Mouse (Mus musculus): Measurements from ENCODE around the gene Fut7. TPM values are rescaled to one million over a fixed set of nuclear protein-coding genes. Genes with fewer than 3 reads are reported as not detected.

Gene Fut7
- polyA plus RNA-seq, 1 experiment from 2014 or later: 0.17 TPM

- H3K36me3 ChIP-seq: peaks cover 12% of the 10 kb centered on the region
- no peaks in the 10 kb centered on the region for H3K4me1 ChIP-seq
- no peaks in the 10 kb centered on the region for H3K9me3 ChIP-seq
- H3K27me3 ChIP-seq: no peaks in the 10 kb centered on the region
- no peak overlapping the region for H3K9ac ChIP-seq
- H3K4me3 ChIP-seq: no peak overlapping the region
- no peak for ATAC-seq (ENCODE audit: insufficient number of reproducible peaks, insufficient read depth, low FRiP score, low TSS enrichment, low read depth)
- WGBS: 80% methylated on average over 20 of the region's 20 CpGs
- H3K27ac ChIP-seq: no peak overlapping the region
- no peak overlapping the region for H3K4me2 ChIP-seq
Measured at GRCm38 (mm10) chr2:25441067-25441466, 18.0 kb downstream of the Fut7 start.

DNA sequence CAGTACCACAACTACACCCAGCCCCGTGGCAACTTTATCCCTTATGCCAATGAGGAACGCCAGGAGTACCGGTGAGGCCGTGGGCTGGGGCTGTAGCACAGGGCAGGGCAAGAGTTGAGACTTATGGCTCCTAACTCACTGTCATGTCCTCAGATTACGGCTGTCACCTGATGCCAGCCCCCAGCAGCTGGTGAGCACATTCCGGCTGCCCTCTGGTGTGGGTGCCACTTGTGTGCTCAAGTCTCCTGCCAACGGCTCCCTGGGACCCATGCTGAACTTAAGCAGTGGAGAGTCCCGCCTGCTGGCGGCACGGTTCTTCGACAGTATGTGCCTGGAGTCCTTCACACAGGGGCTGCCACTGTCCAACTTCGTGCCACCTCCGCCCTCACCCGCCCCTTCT, 19.6 kb downstream of the Fut7 start:
- no peaks in the 10 kb centered on the region for H3K27me3 ChIP-seq
- WGBS: 85% methylated on average over 14 of the region's 14 CpGs
- no peak overlapping the region for H3K4me2 ChIP-seq
- no peaks in the 10 kb centered on the region for H3K4me1 ChIP-seq
- H3K4me3 ChIP-seq: no peak overlapping the region
- H3K9me3 ChIP-seq: no peaks in the 10 kb centered on the region
- H3K27ac ChIP-seq: no peak overlapping the region
- H3K36me3 ChIP-seq: peaks cover 10% of the 10 kb centered on the region
- ATAC-seq (ENCODE audit: insufficient number of reproducible peaks, insufficient read depth, low FRiP score, low TSS enrichment, low read depth): no peak
- no peak overlapping the region for H3K9ac ChIP-seq

GRCm38 (mm10) chr2:25450853-25451647, 28.0 kb downstream of the Fut7 start:
- no peak overlapping the region for H3K4me2 ChIP-seq
- H3K9me3 ChIP-seq: no peaks in the 10 kb centered on the region
- H3K27me3 ChIP-seq: no peaks in the 10 kb centered on the region
- no peaks in the 10 kb centered on the region; the same call in 1 of the 2 replicates for H3K36me3 ChIP-seq
- H3K27ac ChIP-seq: no peak overlapping the region
- 79% methylated on average over 8 of the region's 8 CpGs for WGBS
- no peak overlapping the region for H3K4me3 ChIP-seq
- no peaks in the 10 kb centered on the region for H3K4me1 ChIP-seq
- no peak for ATAC-seq (ENCODE audit: insufficient number of reproducible peaks, insufficient read depth, low FRiP score, low TSS enrichment, low read depth)
- H3K9ac ChIP-seq: no peak overlapping the region

- Histone ChIP-seq H3K27me3 (no peaks in the 10 kb centered on the region), H3K9ac (no peak overlapping the region), H3K27ac (no peak overlapping the region), H3K36me3 (peaks cover 8% of the 10 kb centered on the region; the same call in 1 of the 2 replicates), H3K4me2 (no peak overlapping the region), H3K9me3 (no peaks in the 10 kb centered on the region), H3K4me1 (no peaks in the 10 kb centered on the region), H3K4me3 (no peak overlapping the region)
- ATAC-seq (ENCODE audit: insufficient number of reproducible peaks, insufficient read depth, low FRiP score, low TSS enrichment, low read depth): no peak
- 52% methylated on average over 1 of the region's 1 CpGs for WGBS
Measured at GRCm38 (mm10) chr2:25452951-25453350, 29.9 kb downstream of the Fut7 start.

- Histone ChIP-seq H3K27ac (no peak within 1 kb of the TSS), H3K4me1 (peaks cover 18% of the 10 kb centered on the region), H3K27me3 (no peaks in the 10 kb centered on the region), H3K4me2 (no peak within 1 kb of the TSS), H3K9me3 (no peaks in the 10 kb centered on the region), H3K4me3 (no peak within 1 kb of the TSS), H3K9ac (no peak within 1 kb of the TSS), H3K36me3 (peaks cover 24% of the 10 kb centered on the region)
- WGBS: 59% methylated on average over 14 of the region's 14 CpGs
- no peak for ATAC-seq (ENCODE audit: insufficient number of reproducible peaks, insufficient read depth, low FRiP score, low TSS enrichment, low read depth)
Measured at GRCm38 (mm10) chr2:25456205-25456953, 33.3 kb downstream of the Fut7 start, which contains the start of gene Clic3. Gene Clic3 (plus strand): TSS chr2:25456838.

GRCm38 (mm10) chr2:25457022-25457896, 34.2 kb downstream of the Fut7 start:
- no peak overlapping the region for H3K27ac ChIP-seq
- peaks cover 24% of the 10 kb centered on the region for H3K36me3 ChIP-seq
- no peaks in the 10 kb centered on the region for H3K27me3 ChIP-seq
- no peak overlapping the region for H3K4me2 ChIP-seq
- H3K4me3 ChIP-seq: no peak overlapping the region
- peaks cover 21% of the 10 kb centered on the region for H3K4me1 ChIP-seq
- ATAC-seq (ENCODE audit: insufficient number of reproducible peaks, insufficient read depth, low FRiP score, low TSS enrichment, low read depth): no peak
- no peaks in the 10 kb centered on the region for H3K9me3 ChIP-seq
- no peak overlapping the region for H3K9ac ChIP-seq
- 83% methylated on average over 9 of the region's 9 CpGs for WGBS

DNA sequence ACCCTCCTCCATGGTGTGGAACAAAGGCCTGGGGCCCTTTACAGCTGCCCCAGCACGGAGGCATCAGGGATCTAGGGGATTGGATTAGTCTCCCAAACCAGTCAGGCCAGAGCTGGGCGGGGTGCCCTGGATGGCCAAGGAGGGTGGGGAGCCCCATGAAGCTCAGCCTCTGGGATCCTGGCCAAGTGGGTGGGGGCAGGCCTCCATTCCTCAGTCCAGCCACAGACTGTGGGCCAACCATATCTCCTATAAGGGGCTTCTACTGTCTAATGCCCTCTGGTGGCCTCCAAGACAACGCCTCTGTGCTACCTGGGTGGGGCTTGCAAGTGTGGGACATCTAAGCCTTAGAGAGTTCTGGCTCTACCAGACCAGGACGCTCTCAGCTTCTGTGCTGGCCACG, 35.8 kb downstream of the Fut7 start:
- H3K27me3 ChIP-seq: no peaks in the 10 kb centered on the region
- no peak for ATAC-seq (ENCODE audit: insufficient number of reproducible peaks, insufficient read depth, low FRiP score, low TSS enrichment, low read depth)
- H3K27ac ChIP-seq: no peak overlapping the region
- H3K4me2 ChIP-seq: 0 out of 2 replicates have a peak overlapping the region, but pooled peaks have one; percentile 87
- WGBS: 78% methylated on average over 5 of the region's 5 CpGs
- H3K4me3 ChIP-seq: no peak overlapping the region
- no peaks in the 10 kb centered on the region for H3K9me3 ChIP-seq
- H3K9ac ChIP-seq: no peak overlapping the region
- peaks cover 24% of the 10 kb centered on the region for H3K36me3 ChIP-seq
- H3K4me1 ChIP-seq: peaks cover 21% of the 10 kb centered on the region

DNA sequence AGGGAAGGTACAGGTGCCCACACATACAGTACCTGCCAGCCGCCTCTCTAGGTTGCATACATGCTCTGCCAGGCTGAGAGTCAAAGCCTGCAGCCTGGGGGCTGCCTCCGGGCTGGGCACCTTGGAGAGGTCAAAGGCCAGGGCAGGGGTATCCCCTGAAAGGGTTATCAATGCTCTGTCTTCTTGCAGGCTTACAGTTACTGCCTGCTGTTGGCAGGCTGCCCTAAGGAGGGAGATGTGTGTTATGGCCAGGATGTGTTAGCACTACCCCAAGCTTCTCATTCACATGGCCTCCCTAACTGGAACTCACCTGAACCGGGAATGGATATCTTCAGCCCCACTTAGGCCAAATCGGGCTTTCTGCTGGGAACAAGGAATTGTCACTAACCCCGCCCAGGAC, 37.1 kb downstream of the Fut7 start:
- no peaks in the 10 kb centered on the region for H3K27me3 ChIP-seq
- H3K4me2 ChIP-seq: peak overlapping the region; percentile 87
- peaks cover 24% of the 10 kb centered on the region for H3K36me3 ChIP-seq
- peak overlapping the region; percentile 85; the same call in 1 of the 2 replicates for H3K27ac ChIP-seq
- H3K9me3 ChIP-seq: no peaks in the 10 kb centered on the region
- WGBS: 36% methylated on average over 5 of the region's 5 CpGs
- peak overlapping the region; percentile 72 for H3K4me3 ChIP-seq
- peak overlapping the region; percentile 81 for H3K9ac ChIP-seq
- peaks cover 21% of the 10 kb centered on the region for H3K4me1 ChIP-seq
- ATAC-seq (ENCODE audit: insufficient number of reproducible peaks, insufficient read depth, low FRiP score, low TSS enrichment, low read depth): no peak

DNA sequence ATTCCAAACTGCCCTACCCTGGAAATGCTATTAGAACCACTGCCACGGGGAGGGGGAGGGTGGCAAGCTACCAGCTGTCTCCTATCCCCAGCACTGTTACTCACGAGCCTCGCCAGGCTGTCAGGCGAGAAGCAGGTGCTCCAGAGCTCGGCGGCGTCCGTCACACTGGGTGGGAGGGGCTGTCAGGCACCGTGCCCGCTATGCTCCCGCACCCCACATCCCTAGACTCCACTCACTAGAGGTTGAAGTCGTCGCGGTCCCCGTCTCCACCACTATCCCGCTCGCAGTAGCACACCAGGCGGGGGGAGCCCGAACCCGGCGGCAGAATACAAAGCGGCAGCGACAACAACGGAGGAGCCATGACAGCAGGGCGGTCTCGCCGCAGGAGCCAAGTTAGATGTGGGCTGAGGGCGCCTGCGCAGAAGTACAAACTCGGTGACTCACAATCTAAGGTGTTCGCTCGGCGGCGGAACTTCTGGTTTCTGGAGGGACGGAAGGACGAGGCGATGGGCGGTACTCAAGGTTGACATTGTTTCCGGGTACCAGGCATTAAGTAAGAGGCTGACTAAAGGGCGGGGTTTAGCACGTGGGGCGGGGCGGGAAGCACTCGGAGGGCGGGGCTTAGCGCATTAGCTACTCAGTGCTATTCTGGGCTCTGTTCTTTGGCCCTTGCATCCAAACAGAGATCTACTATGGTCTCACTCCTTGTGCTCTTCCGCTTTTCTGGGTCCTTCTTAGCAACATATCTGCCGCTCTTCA, 37.7 kb downstream of the Fut7 start, which contains the start of gene Paxx:
TSS of gene Paxx (minus strand) at position 544 of the 759 bp plus-strand sequence.
- WGBS: under 1% methylated on average over 48 of the region's 48 CpGs
- no peaks in the 10 kb centered on the region for H3K9me3 ChIP-seq
- no peaks in the 10 kb centered on the region for H3K27me3 ChIP-seq
- H3K4me3 ChIP-seq: peak within 1 kb of the TSS; percentile 72
- H3K4me1 ChIP-seq: peaks cover 22% of the 10 kb centered on the region
- ATAC-seq (ENCODE audit: insufficient number of reproducible peaks, insufficient read depth, low FRiP score, low TSS enrichment, low read depth): peak; percentile 89
- peaks cover 24% of the 10 kb centered on the region for H3K36me3 ChIP-seq
- peak within 1 kb of the TSS; percentile 81 for H3K9ac ChIP-seq
- H3K27ac ChIP-seq: peak within 1 kb of the TSS; percentile 85
- H3K4me2 ChIP-seq: peak within 1 kb of the TSS; percentile 87

DNA sequence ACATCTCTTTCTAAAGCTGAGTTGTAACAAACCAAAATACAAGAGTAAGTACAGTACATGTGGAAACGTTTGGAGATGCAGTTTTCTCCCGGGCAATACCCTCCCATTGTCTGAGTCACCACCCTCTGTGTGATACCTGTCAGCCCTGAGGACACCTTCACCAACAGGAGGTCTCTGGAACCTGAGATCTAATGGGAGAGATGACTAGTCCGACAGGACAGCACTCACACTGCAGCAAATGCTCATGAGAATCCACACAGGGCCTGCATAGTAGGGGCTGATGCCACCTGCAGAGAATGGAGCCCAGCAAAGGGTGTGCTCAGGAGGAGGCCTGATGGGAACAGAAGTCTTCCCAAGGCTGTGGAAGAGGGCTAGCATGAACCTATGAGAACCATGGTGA, 38.3 kb downstream of the Fut7 start:
- H3K4me2 ChIP-seq: peak overlapping the region; percentile 87
- H3K4me3 ChIP-seq: peak overlapping the region; percentile 72
- H3K27ac ChIP-seq: peak overlapping the region; percentile 85
- ATAC-seq (ENCODE audit: insufficient number of reproducible peaks, insufficient read depth, low FRiP score, low TSS enrichment, low read depth): no peak
- H3K9me3 ChIP-seq: no peaks in the 10 kb centered on the region
- peaks cover 24% of the 10 kb centered on the region for H3K36me3 ChIP-seq
- H3K4me1 ChIP-seq: peaks cover 26% of the 10 kb centered on the region
- H3K9ac ChIP-seq: peak overlapping the region; percentile 81
- 21% methylated on average over 3 of the region's 3 CpGs for WGBS
- no peaks in the 10 kb centered on the region for H3K27me3 ChIP-seq

All from embryonic facial prominence, embryonic 13.5 days (tissue).